Mouse (Mus musculus) naive thymus-derived CD4-positive, alpha-beta T cell, adult 5 months (primary cell): Measurements from ENCODE around the gene Msh4. TPM values are rescaled to one million over a fixed set of nuclear protein-coding genes. Genes with fewer than 3 reads are reported as not detected.

Source experiments
- polyA plus RNA-seq: library from polyadenylated mRNA; unstranded; fragments of 100-300 nt; shearing (Covaris generic); gene quantifications from one replicate; pipeline ENCODE4 v1.2.1, GENCODE M21; 2017

Gene Msh4
- polyA plus RNA-seq, result 0.11 TPM

DNA sequence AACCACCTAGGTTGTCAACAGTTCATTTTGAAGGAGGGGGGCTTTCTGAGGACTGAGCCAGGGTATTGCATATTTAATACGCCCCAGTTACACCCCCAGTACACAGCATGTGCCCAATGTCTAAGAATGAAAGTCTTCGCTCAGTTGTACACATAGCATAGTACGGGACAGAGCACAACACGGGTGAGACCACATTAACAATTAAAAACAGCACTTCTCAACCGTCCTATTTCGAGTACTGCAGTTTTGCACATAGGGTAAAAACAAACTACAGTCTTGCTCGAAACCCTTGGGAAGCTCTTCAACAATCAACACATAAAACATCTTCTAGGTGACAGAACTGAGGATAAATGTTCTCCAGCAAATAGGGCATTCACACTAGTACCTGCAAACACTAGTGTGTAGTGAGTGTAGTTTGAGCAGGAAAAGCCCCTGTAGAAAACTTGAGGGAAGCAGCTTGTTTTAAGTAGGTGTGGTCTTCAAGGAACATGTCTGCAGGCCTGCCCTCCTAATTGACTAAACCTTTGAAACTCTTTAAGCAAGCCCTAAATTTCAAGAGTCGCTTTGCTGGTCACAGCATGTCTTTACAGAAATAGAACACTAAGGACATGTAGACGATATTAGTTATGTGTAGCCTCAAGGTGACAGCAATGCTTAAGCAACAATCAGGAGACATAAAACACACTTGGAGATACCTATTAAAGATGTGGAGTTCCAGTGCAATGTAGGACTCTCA lies at the start of gene Msh4:
TSS of gene Msh4 (minus strand) at position 3 of the 736 bp plus-strand sequence.

DNA sequence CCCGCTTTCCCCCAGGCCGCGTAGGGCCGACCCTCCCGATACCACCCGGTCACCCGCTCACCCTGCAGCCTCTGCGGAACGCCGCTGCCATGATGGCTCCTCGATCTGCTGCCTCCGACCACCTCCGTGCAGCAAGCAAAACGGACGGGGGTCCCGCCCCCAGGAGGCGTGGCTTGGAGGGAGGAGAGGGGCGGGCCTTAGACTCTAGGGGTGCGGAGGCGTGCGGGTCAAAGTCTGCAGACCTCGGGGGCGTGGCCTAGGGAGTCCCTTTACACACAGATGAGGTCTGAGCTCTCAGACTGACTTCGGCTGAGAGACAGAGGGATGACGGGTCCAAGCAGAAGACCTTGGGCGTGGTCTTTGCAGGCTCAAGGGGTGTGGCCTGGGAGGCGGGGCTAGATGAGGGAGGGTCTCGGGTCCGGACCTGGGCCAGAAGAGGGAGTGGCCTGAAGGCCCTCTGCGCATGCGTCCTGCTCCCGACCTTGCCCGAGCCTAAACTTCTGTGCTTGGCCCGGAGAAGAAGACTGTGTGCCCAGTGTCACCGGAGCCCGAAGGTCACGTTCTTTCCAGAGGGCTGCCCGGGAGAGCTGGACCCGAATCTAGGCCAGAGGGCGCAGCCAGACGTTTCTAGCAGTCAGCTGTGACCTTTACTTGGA lies 38.5 kb upstream of the Msh4 start, which contains the start of gene Acadm:
TSS of gene Acadm (minus strand) at position 298 of the 656 bp plus-strand sequence.

DNA sequence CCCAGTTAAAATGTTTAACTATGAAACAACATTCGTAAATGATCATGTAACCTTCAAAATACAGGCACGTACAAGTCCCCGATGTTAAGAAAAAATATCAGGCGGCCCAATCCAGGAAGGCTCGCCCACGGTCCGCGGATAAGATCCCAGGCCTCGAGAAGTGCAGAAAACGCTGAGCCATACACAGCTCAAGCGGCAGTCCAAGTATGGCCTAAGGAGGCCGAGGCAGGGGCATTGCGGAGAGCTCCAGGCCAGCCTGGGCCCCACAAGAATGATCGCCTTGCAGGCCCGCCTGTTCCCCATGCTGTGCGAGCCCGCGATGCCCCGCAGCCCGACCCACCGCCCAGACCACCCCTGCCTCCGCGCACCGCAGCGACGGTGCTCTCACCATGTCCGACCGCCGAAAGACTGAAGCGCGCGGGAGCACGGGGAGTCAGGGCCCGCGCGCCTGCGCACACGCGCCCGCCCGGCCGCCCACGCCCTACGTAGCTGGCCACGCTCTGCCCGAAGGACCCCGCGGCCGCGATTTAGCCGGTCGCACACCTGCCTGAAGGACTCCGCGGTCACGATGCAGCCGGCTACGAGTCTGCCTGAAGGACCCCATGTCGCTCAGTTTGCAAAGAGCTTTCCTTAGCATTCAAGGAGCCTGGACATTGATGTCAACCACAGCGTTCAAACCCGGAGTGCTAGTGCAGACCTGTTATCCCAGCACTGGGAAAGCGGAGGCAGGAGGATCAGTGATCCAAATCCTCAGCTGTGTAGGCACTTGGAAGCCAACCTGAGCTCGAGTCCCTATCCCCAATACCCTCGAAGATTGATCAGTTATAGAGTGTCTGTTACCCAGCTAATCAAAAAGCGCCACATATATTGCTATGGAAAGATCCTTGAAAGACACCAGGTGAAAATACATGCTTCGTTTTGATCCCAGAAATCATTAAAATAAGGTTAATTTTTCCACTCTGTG lies 6.9 kb upstream of the Msh4 start, which contains the start of gene Rabggtb:
TSS of gene Rabggtb (minus strand) at position 464 of the 964 bp plus-strand sequence.

DNA sequence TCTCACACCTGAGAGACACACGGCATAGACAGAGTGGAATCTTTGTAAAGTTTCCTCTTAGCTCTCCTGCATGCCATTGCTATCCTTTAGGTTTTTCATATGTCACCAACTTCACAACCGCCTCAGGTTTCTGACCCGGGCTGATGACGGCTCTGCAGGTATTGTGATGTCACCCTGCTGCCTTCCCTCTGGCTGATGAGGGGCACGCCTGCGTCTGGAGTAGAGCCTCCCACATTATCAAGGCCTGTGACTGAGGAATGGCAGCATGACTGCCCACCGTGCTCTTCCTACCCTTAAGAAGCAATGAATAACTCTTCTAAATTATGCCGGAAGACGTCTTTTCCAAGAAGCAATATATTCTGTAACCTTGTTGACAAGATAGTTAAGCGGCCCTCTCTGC lies 61.9 kb downstream of the Msh4 start, which contains the start of gene Asb17:
TSS of gene Asb17 (plus strand) at position 180 of the 400 bp plus-strand sequence.

Other genes starting within 250 kb of the Msh4 start
- gene St6galnac3, start 181.0 kb downstream of the Msh4 start, polyA plus RNA-seq, result 6.9 TPM
- gene Asb17, start 61.9 kb downstream of the Msh4 start, polyA plus RNA-seq, result not detected
- gene Rabggtb, start 6.9 kb upstream of the Msh4 start, polyA plus RNA-seq, result 39.2 TPM
- 54.1 TPM for gene Acadm, start 38.5 kb upstream of the Msh4 start, polyA plus RNA-seq
- not detected for gene Slc44a5, start 67.3 kb upstream of the Msh4 start, polyA plus RNA-seq